Mouse (Mus musculus) mesoderm, embryonic 11.5 days (tissue): ENCODE measurements at regions not wholly inside any gene's neighbourhood (a gene's known extent, or its start where the extent isn't known, plus 50 kb on each side); places are given as distances from the start of the nearest gene placed in this dataset.
A peak's percentile ranks its signal among the peaks of the same experiment; 100 is the strongest.
"Not testable (repeated sequence)": the region's sequence is repeated elsewhere in the genome, so short reads cannot be mapped to it uniquely, and the experiment has no call there.

Experiments used
- DNase-seq: peaks from one replicate; pipeline ENCODE4 v3.0.0-alpha.2; 2012; ENCODE audit warnings: low read depth, low spot score

- no peak for DNase-seq
Measured at GRCm38 (mm10) chr7:113010150-113010549, 56.4 kb downstream of the Rassf10 start.

- DNase-seq = peak; percentile 8
Measured at GRCm38 (mm10) chr7:113017092-113017755, 63.5 kb downstream of the Rassf10 start.

GRCm38 (mm10) chr7:113021412-113021811, 67.7 kb downstream of the Rassf10 start:
- DNase-seq = no peak

GRCm38 (mm10) chr7:113022516-113022915, 68.8 kb downstream of the Rassf10 start:
- DNase-seq = no peak

GRCm38 (mm10) chr7:113025758-113026157, 72.0 kb downstream of the Rassf10 start:
- no peak for DNase-seq

- no peak for DNase-seq
Measured at GRCm38 (mm10) chr7:113026290-113027075, 72.7 kb downstream of the Rassf10 start.

GRCm38 (mm10) chr7:113027125-113027801, 73.5 kb downstream of the Rassf10 start:
- DNase-seq = no peak

- no peak for DNase-seq
Measured at GRCm38 (mm10) chr7:113030053-113030752, 76.4 kb downstream of the Rassf10 start.

GRCm38 (mm10) chr7:113035751-113036150, 82.0 kb downstream of the Rassf10 start:
- no peak for DNase-seq

GRCm38 (mm10) chr7:113037825-113038613, 84.3 kb downstream of the Rassf10 start:
- no peak for DNase-seq

GRCm38 (mm10) chr7:113038906-113039671, 85.3 kb downstream of the Rassf10 start:
- DNase-seq = no peak

- not testable (repeated sequence) for DNase-seq
Measured at GRCm38 (mm10) chr7:113045613-113046159, 91.9 kb downstream of the Rassf10 start.

- no peak for DNase-seq
Measured at GRCm38 (mm10) chr7:113046406-113046805, 92.6 kb downstream of the Rassf10 start.

- no peak for DNase-seq
Measured at GRCm38 (mm10) chr7:113047583-113047982, 93.8 kb downstream of the Rassf10 start.

- peak; percentile 65 for DNase-seq
Measured at GRCm38 (mm10) chr7:113048097-113048795, 94.5 kb downstream of the Rassf10 start.

- no peak for DNase-seq
Measured at GRCm38 (mm10) chr7:113049440-113049839, 95.7 kb downstream of the Rassf10 start.

- DNase-seq = no peak
Measured at GRCm38 (mm10) chr7:113052952-113053351, 99.2 kb downstream of the Rassf10 start.

- DNase-seq = no peak
Measured at GRCm38 (mm10) chr7:113056421-113056820, 102.7 kb downstream of the Rassf10 start.
